Mouse (Mus musculus) C2C12 (cell line): ENCODE measurements at regions not wholly inside any gene's neighbourhood (a gene's known extent, or its start where the extent isn't known, plus 50 kb on each side); places are given as distances from the start of the nearest gene placed in this dataset.

ENCODE experiments used
- H3K27me3 ChIP-seq: one replicate; pipeline ENCODE4 v1.6.1; 2011; ENCODE audit not compliant: control insufficient read depth, insufficient read depth, insufficient read length
- H3K36me3 ChIP-seq: one replicate; pipeline ENCODE4 v1.6.1; 2011; ENCODE audit not compliant: control insufficient read depth, insufficient read depth
- H3K4me3 ChIP-seq: one replicate; pipeline ENCODE4 v1.5.1; 2011; ENCODE audit warnings: mild to moderate bottlenecking, control low read depth; ENCODE audit not compliant: poor library complexity, insufficient read depth, severe bottlenecking
- H3K79me2 ChIP-seq: one replicate; pipeline ENCODE4 v1.6.1; 2011; ENCODE audit not compliant: control insufficient read depth, insufficient read depth
- H3K79me3 ChIP-seq: one replicate; pipeline ENCODE4 v1.6.1; 2011; ENCODE audit warnings: low read depth, control low read depth
- H3ac ChIP-seq: one replicate; pipeline ENCODE3; 2011; ENCODE audit warnings: low read depth; ENCODE audit not compliant: control insufficient read depth, insufficient read length
- CEBPB ChIP-seq: IDR thresholded peaks from one replicate; pipeline ENCODE4 v1.6.1; 2011; ENCODE audit warnings: low read depth, mild to moderate bottlenecking, control low read depth, moderate library complexity
- CTCF ChIP-seq: IDR thresholded peaks from one replicate; pipeline ENCODE4 v1.5.1; 2011; ENCODE audit not compliant: control insufficient read depth, insufficient read depth, insufficient read length
- FOSL1 ChIP-seq: IDR thresholded peaks from one replicate; pipeline ENCODE4 v1.8.0; 2011; ENCODE audit warnings: mild to moderate bottlenecking, low read length; ENCODE audit not compliant: poor library complexity, insufficient read depth, severe bottlenecking
- MAX ChIP-seq: IDR thresholded peaks from one replicate; pipeline ENCODE4 v1.6.1; 2011; ENCODE audit warnings: mild to moderate bottlenecking, control low read depth
- MYOD1 ChIP-seq: IDR thresholded peaks from one replicate; pipeline ENCODE4 v1.6.1; 2011; ENCODE audit warnings: low read depth; ENCODE audit not compliant: control insufficient read depth, insufficient read length
- MYOG ChIP-seq: IDR thresholded peaks from one replicate; pipeline ENCODE4 v1.6.1; 2011; ENCODE audit not compliant: control insufficient read depth, insufficient read length; ENCODE audit errors: extremely low read depth
- USF1 ChIP-seq: IDR thresholded peaks from one replicate; pipeline ENCODE4 v1.6.1; 2011; ENCODE audit warnings: low read depth, mild to moderate bottlenecking, control low read depth, moderate library complexity

- H3K27me3 ChIP-seq = no peaks in the 10 kb centered on the region
- H3K79me2 ChIP-seq = no peaks in the 10 kb centered on the region
- H3K79me3 ChIP-seq = no peaks in the 10 kb centered on the region
- no peak for TF ChIP-seq MYOD1
- TF ChIP-seq CEBPB = no peak
- no peak for TF ChIP-seq FOSL1
- TF ChIP-seq MYOG = no peak
- no peak for TF ChIP-seq CTCF
- TF ChIP-seq MAX = no peak
- no peak for TF ChIP-seq USF1
- no peak overlapping the region for H3K4me3 ChIP-seq
- H3ac ChIP-seq = no peak overlapping the region
- no peaks in the 10 kb centered on the region for H3K36me3 ChIP-seq
These were observed 120.0 kb downstream of the Cartpt start for GRCm38 (mm10) chr13:99780751-99781460.

GRCm38 (mm10) chr13:99778747-99779146 lies 122.1 kb downstream of the Cartpt start:
- no peak overlapping the region for H3K4me3 ChIP-seq
- no peaks in the 10 kb centered on the region for H3K27me3 ChIP-seq
- TF ChIP-seq MYOG = no peak
- TF ChIP-seq MAX = no peak
- no peak for TF ChIP-seq CTCF
- no peak for TF ChIP-seq FOSL1
- TF ChIP-seq USF1 = no peak
- no peak for TF ChIP-seq MYOD1
- no peak for TF ChIP-seq CEBPB
- no peaks in the 10 kb centered on the region for H3K36me3 ChIP-seq
- no peaks in the 10 kb centered on the region for H3K79me2 ChIP-seq
- no peak overlapping the region for H3ac ChIP-seq
- no peaks in the 10 kb centered on the region for H3K79me3 ChIP-seq

- TF ChIP-seq FOSL1 (no peak), CEBPB (no peak), MYOD1 (no peak)
- no peaks in the 10 kb centered on the region for H3K79me3 ChIP-seq
These were observed 123.2 kb downstream of the Cartpt start for GRCm38 (mm10) chr13:99777736-99778135.

GRCm38 (mm10) chr13:99765965-99766364 lies 134.9 kb downstream of the Cartpt start:
- Histone ChIP-seq H3K4me3 (no peak overlapping the region), H3K79me2 (no peaks in the 10 kb centered on the region), H3K79me3 (no peaks in the 10 kb centered on the region), H3K36me3 (no peaks in the 10 kb centered on the region), H3ac (no peak overlapping the region), H3K27me3 (no peaks in the 10 kb centered on the region)
- TF ChIP-seq MYOG (no peak), CEBPB (no peak), MYOD1 (no peak), MAX (no peak)

More at GRCm38 (mm10) chr13:99777736-99778135, 123.2 kb downstream of the Cartpt start:
- no peaks in the 10 kb centered on the region for H3K36me3 ChIP-seq
- H3ac ChIP-seq = no peak overlapping the region
- no peak overlapping the region for H3K4me3 ChIP-seq
- no peaks in the 10 kb centered on the region for H3K79me2 ChIP-seq
- no peaks in the 10 kb centered on the region for H3K27me3 ChIP-seq

- no peak overlapping the region for H3K4me3 ChIP-seq
- no peak for TF ChIP-seq MAX
- TF ChIP-seq MYOD1 = no peak
- no peak for TF ChIP-seq MYOG
- no peaks in the 10 kb centered on the region for H3K27me3 ChIP-seq
- H3K79me3 ChIP-seq = no peaks in the 10 kb centered on the region
- no peaks in the 10 kb centered on the region for H3K36me3 ChIP-seq
- H3K79me2 ChIP-seq = no peaks in the 10 kb centered on the region
- H3ac ChIP-seq = no peak overlapping the region
These were observed 136.1 kb downstream of the Cartpt start for GRCm38 (mm10) chr13:99764764-99765163.

- H3K79me2 ChIP-seq = no peaks in the 10 kb centered on the region
- H3K27me3 ChIP-seq = no peaks in the 10 kb centered on the region
- no peak overlapping the region for H3K4me3 ChIP-seq
- no peaks in the 10 kb centered on the region for H3K79me3 ChIP-seq
- no peak overlapping the region for H3ac ChIP-seq
- TF ChIP-seq CEBPB (no peak), CTCF (no peak), MYOD1 (no peak), MYOG (no peak), FOSL1 (no peak)
- H3K36me3 ChIP-seq = no peaks in the 10 kb centered on the region
These were observed 136.7 kb downstream of the Cartpt start for GRCm38 (mm10) chr13:99764097-99764714.
